Mouse (Mus musculus): ENCODE results near the gene Tmem132a. TPM values are rescaled to one million over a fixed set of nuclear protein-coding genes. Genes with fewer than 3 reads are reported as not detected.

Gene Tmem132a
- polyA plus RNA-seq, 1 experiment, result 11.0 TPM

GRCm38 (mm10) chr19:10897491-10897890, 27.8 kb upstream of the Tmem132a start:
- TF ChIP-seq CTCF (IDR thresholded peaks at IDR 0.05; ENCODE audit: borderline replicate concordance, control insufficient read depth, extremely low read depth, insufficient read depth, low read length, poor library complexity) (no peak), POLR2A (IDR thresholded peaks at IDR 0.05; ENCODE audit: control insufficient read depth, extremely low read depth, insufficient read depth, low read length, poor library complexity) (no peak)
- peaks cover 40% of the 10 kb centered on the region for H3K36me3 ChIP-seq (ENCODE audit: control insufficient read depth, insufficient read depth, low read length)
- DNase-seq, result no peak
- H3K27ac ChIP-seq (ENCODE audit: control insufficient read depth, insufficient read depth, low read length), result no peak overlapping the region
- WGBS, result 93% methylated on average over 8 of the region's 8 CpGs
- H3K4me3 ChIP-seq (ENCODE audit: control insufficient read depth, insufficient read depth, low read length), result no peak overlapping the region
- H3K27me3 ChIP-seq (ENCODE audit: control insufficient read depth, insufficient read depth, low read length), result no peaks in the 10 kb centered on the region
- H3K4me1 ChIP-seq (replicated peaks; ENCODE audit: control insufficient read depth, insufficient read depth, low read length), result peaks cover 5% of the 10 kb centered on the region; the same call in 1 of the 2 replicates

GRCm38 (mm10) chr19:10896849-10897248, 27.1 kb upstream of the Tmem132a start:
- Histone ChIP-seq H3K27me3 (ENCODE audit: control insufficient read depth, insufficient read depth, low read length) (no peaks in the 10 kb centered on the region), H3K36me3 (ENCODE audit: control insufficient read depth, insufficient read depth, low read length) (peaks cover 33% of the 10 kb centered on the region), H3K27ac (ENCODE audit: control insufficient read depth, insufficient read depth, low read length) (no peak overlapping the region), H3K4me1 (replicated peaks; ENCODE audit: control insufficient read depth, insufficient read depth, low read length) (peaks cover 5% of the 10 kb centered on the region; the same call in 1 of the 2 replicates), H3K4me3 (ENCODE audit: control insufficient read depth, insufficient read depth, low read length) (no peak overlapping the region)
- WGBS, result 91% methylated on average over 7 of the region's 7 CpGs
- TF ChIP-seq CTCF (IDR thresholded peaks at IDR 0.05; ENCODE audit: borderline replicate concordance, control insufficient read depth, extremely low read depth, insufficient read depth, low read length, poor library complexity) (no peak), POLR2A (IDR thresholded peaks at IDR 0.05; ENCODE audit: control insufficient read depth, extremely low read depth, insufficient read depth, low read length, poor library complexity) (no peak)
- no peak for DNase-seq

GRCm38 (mm10) chr19:10895708-10896107, 26.0 kb upstream of the Tmem132a start:
- peaks cover 23% of the 10 kb centered on the region for H3K36me3 ChIP-seq (ENCODE audit: control insufficient read depth, insufficient read depth, low read length)
- peaks cover 5% of the 10 kb centered on the region; the same call in 1 of the 2 replicates for H3K4me1 ChIP-seq (replicated peaks; ENCODE audit: control insufficient read depth, insufficient read depth, low read length)
- DNase-seq, result no peak
- no peaks in the 10 kb centered on the region for H3K27me3 ChIP-seq (ENCODE audit: control insufficient read depth, insufficient read depth, low read length)
- under 1% methylated on average over 16 of the region's 16 CpGs for WGBS
- TF ChIP-seq CTCF (IDR thresholded peaks at IDR 0.05; ENCODE audit: borderline replicate concordance, control insufficient read depth, extremely low read depth, insufficient read depth, low read length, poor library complexity) (no peak), POLR2A (IDR thresholded peaks at IDR 0.05; ENCODE audit: control insufficient read depth, extremely low read depth, insufficient read depth, low read length, poor library complexity) (no peak)
- H3K27ac ChIP-seq (ENCODE audit: control insufficient read depth, insufficient read depth, low read length), result no peak overlapping the region
- peak overlapping the region; percentile 91 for H3K4me3 ChIP-seq (ENCODE audit: control insufficient read depth, insufficient read depth, low read length)

GRCm38 (mm10) chr19:10895016-10895528, 25.3 kb upstream of the Tmem132a start, which contains the start of gene Prpf19:
TSS of gene Prpf19 (plus strand) at chr19:10895231.
- no peaks in the 10 kb centered on the region for H3K27me3 ChIP-seq (ENCODE audit: control insufficient read depth, insufficient read depth, low read length)
- H3K4me1 ChIP-seq (replicated peaks; ENCODE audit: control insufficient read depth, insufficient read depth, low read length), result peaks cover 5% of the 10 kb centered on the region; the same call in 1 of the 2 replicates
- H3K4me3 ChIP-seq (ENCODE audit: control insufficient read depth, insufficient read depth, low read length), result peak within 1 kb of the TSS; percentile 91
- peaks cover 16% of the 10 kb centered on the region for H3K36me3 ChIP-seq (ENCODE audit: control insufficient read depth, insufficient read depth, low read length)
- WGBS, result under 1% methylated on average over 43 of the region's 43 CpGs
- H3K27ac ChIP-seq (ENCODE audit: control insufficient read depth, insufficient read depth, low read length), result no peak within 1 kb of the TSS
- peak; percentile 99 for DNase-seq
- TF ChIP-seq POLR2A (IDR thresholded peaks at IDR 0.05; ENCODE audit: control insufficient read depth, extremely low read depth, insufficient read depth, low read length, poor library complexity), result peak; percentile 66; the same call in 1 of the 2 replicates
- 0 out of 2 replicates have a peak, but pooled peaks have one; percentile 37 for TF ChIP-seq CTCF (IDR thresholded peaks at IDR 0.05; ENCODE audit: borderline replicate concordance, control insufficient read depth, extremely low read depth, insufficient read depth, low read length, poor library complexity)

GRCm38 (mm10) chr19:10892201-10892600, 22.5 kb upstream of the Tmem132a start:
- Histone ChIP-seq H3K4me1 (replicated peaks; ENCODE audit: control insufficient read depth, insufficient read depth, low read length) (peaks cover 5% of the 10 kb centered on the region; the same call in 1 of the 2 replicates), H3K36me3 (ENCODE audit: control insufficient read depth, insufficient read depth, low read length) (no peaks in the 10 kb centered on the region), H3K27me3 (ENCODE audit: control insufficient read depth, insufficient read depth, low read length) (no peaks in the 10 kb centered on the region), H3K4me3 (ENCODE audit: control insufficient read depth, insufficient read depth, low read length) (no peak overlapping the region), H3K27ac (ENCODE audit: control insufficient read depth, insufficient read depth, low read length) (no peak overlapping the region)
- TF ChIP-seq CTCF (IDR thresholded peaks at IDR 0.05; ENCODE audit: borderline replicate concordance, control insufficient read depth, extremely low read depth, insufficient read depth, low read length, poor library complexity), result no peak
- TF ChIP-seq POLR2A (IDR thresholded peaks at IDR 0.05; ENCODE audit: control insufficient read depth, extremely low read depth, insufficient read depth, low read length, poor library complexity), result no peak
- no peak for DNase-seq
- WGBS, result 92% methylated on average over 3 of the region's 3 CpGs

GRCm38 (mm10) chr19:10881426-10882154, 11.8 kb upstream of the Tmem132a start, which contains the start of gene Tmem109:
TSS of gene Tmem109 (minus strand) at chr19:10882001.
- DNase-seq, result peak; percentile 89

More at GRCm38 (mm10) chr19:10881426-10882154, 11.8 kb upstream of the Tmem132a start, which contains the start of gene Tmem109:
- peak within 1 kb of the TSS; percentile 56; the same call in 1 of the 2 replicates for H3K27ac ChIP-seq (ENCODE audit: control insufficient read depth, insufficient read depth, low read length)
- no peaks in the 10 kb centered on the region for H3K27me3 ChIP-seq (ENCODE audit: control insufficient read depth, insufficient read depth, low read length)
- peaks cover 16% of the 10 kb centered on the region for H3K4me1 ChIP-seq (replicated peaks; ENCODE audit: control insufficient read depth, insufficient read depth, low read length)
- TF ChIP-seq POLR2A (IDR thresholded peaks at IDR 0.05; ENCODE audit: control insufficient read depth, extremely low read depth, insufficient read depth, low read length, poor library complexity), result peak; percentile 62; the same call in 1 of the 2 replicates
- peak; percentile 45; the same call in 1 of the 2 replicates for TF ChIP-seq CTCF (IDR thresholded peaks at IDR 0.05; ENCODE audit: borderline replicate concordance, control insufficient read depth, extremely low read depth, insufficient read depth, low read length, poor library complexity)
- H3K36me3 ChIP-seq (ENCODE audit: control insufficient read depth, insufficient read depth, low read length), result no peaks in the 10 kb centered on the region
- WGBS, result under 1% methylated on average over 49 of the region's 49 CpGs
- peak within 1 kb of the TSS; percentile 66 for H3K4me3 ChIP-seq (ENCODE audit: control insufficient read depth, insufficient read depth, low read length)
